Mouse (Mus musculus): ENCODE results near the gene Fpr2. TPM values are rescaled to one million over a fixed set of nuclear protein-coding genes. Genes with fewer than 3 reads are reported as not detected.
"Not testable (repeated sequence)": the region's sequence is repeated elsewhere in the genome, so short reads cannot be mapped to it uniquely, and the experiment has no call there.

Fpr2 gene
- polyA plus RNA-seq, 1 experiment from 2014 or later = 0.37 TPM

GRCm38 (mm10) chr17:17912618-17913017 lies 25.0 kb downstream of the Fpr2 start:
- H3K9me3 ChIP-seq (ENCODE audit: control insufficient read depth, low read length); H3K4me1 ChIP-seq (replicated peaks; ENCODE audit: control insufficient read depth, insufficient read depth, low read length); H3K4me2 ChIP-seq (replicated peaks); H3K36me3 ChIP-seq (replicated peaks; ENCODE audit: control insufficient read depth, insufficient read depth); ATAC-seq (ENCODE audit: low FRiP score); H3K4me3 ChIP-seq (replicated peaks; ENCODE audit: low read length); H3K9ac ChIP-seq; DNase-seq (ENCODE audit: low spot score); H3K27ac ChIP-seq; H3K27me3 ChIP-seq (ENCODE audit: control insufficient read depth, insufficient read depth, low read length): not testable (repeated sequence)
- 86% methylated on average over 8 of the region's 8 CpGs for WGBS

GRCm38 (mm10) chr17:17917376-17917775 lies 29.8 kb downstream of the Fpr2 start:
- no peaks in the 10 kb centered on the region for H3K27me3 ChIP-seq (ENCODE audit: control insufficient read depth, insufficient read depth, low read length)
- H3K9ac ChIP-seq = no peak overlapping the region
- H3K4me1 ChIP-seq (replicated peaks; ENCODE audit: control insufficient read depth, insufficient read depth, low read length) = no peaks in the 10 kb centered on the region
- no peak overlapping the region for H3K27ac ChIP-seq
- DNase-seq (ENCODE audit: low spot score) (no peak), ATAC-seq (ENCODE audit: low FRiP score) (no peak)
- H3K36me3 ChIP-seq (replicated peaks; ENCODE audit: control insufficient read depth, insufficient read depth) = no peaks in the 10 kb centered on the region
- H3K4me2 ChIP-seq (replicated peaks) = no peak overlapping the region
- 87% methylated on average over 1 of the region's 1 CpGs for WGBS
- H3K9me3 ChIP-seq (ENCODE audit: control insufficient read depth, low read length) = no peaks in the 10 kb centered on the region
- no peak overlapping the region for H3K4me3 ChIP-seq (replicated peaks; ENCODE audit: low read length)

DNA sequence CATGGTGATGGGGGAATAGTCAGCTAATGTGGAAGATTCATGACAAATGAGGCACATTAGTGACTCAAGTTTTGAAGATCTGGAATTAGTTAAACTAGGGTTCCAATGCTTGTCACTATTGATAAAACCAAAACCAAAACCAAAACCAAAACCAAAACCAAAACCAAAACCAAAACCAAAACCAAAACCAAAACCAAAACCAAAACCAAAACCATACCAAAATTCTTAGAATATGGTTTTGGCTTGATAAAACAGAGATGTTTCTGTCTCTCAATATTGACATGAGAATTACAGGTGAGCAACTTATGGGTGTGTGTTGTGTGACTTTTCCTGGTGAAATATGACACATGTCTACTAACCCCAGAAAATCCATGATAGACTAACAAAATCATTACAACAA lies 30.2 kb downstream of the Fpr2 start:
- Histone ChIP-seq H3K36me3 (replicated peaks; ENCODE audit: control insufficient read depth, insufficient read depth) (no peaks in the 10 kb centered on the region), H3K4me1 (replicated peaks; ENCODE audit: control insufficient read depth, insufficient read depth, low read length) (no peaks in the 10 kb centered on the region), H3K4me3 (replicated peaks; ENCODE audit: low read length) (no peak overlapping the region), H3K9ac (no peak overlapping the region), H3K9me3 (ENCODE audit: control insufficient read depth, low read length) (no peaks in the 10 kb centered on the region), H3K27ac (no peak overlapping the region), H3K4me2 (replicated peaks) (no peak overlapping the region), H3K27me3 (ENCODE audit: control insufficient read depth, insufficient read depth, low read length) (no peaks in the 10 kb centered on the region)
- ATAC-seq (ENCODE audit: low FRiP score) = no peak
- DNase-seq (ENCODE audit: low spot score) = no peak

Other genes starting within 250 kb of the Fpr2 start
- gene Vmn2r90, start 184.1 kb upstream of the Fpr2 start, polyA plus RNA-seq (2014; fragmentation: Nextera tagmentation; extraction: Ambion mirVana) = not detected in 2 replicates
- 13.0 and 18.7 TPM in 2 replicates for gene Spaca6, start 60.7 kb upstream of the Fpr2 start, polyA plus RNA-seq (2014; fragmentation: Nextera tagmentation; extraction: Ambion mirVana)
- gene Has1, start 32.6 kb upstream of the Fpr2 start, polyA plus RNA-seq (2014; fragmentation: Nextera tagmentation; extraction: Ambion mirVana) = 0.95 and 1.8 TPM in 2 replicates
- gene Fpr1, start 3.9 kb upstream of the Fpr2 start, polyA plus RNA-seq (2014; fragmentation: Nextera tagmentation; extraction: Ambion mirVana) = not detected in 2 replicates
- not detected in 2 replicates for gene Fpr3, start within 50 bp of the Fpr2 start, polyA plus RNA-seq (2014; fragmentation: Nextera tagmentation; extraction: Ambion mirVana)
- not detected in 2 replicates for gene Fpr-rs4, start 133.9 kb downstream of the Fpr2 start, polyA plus RNA-seq (2014; fragmentation: Nextera tagmentation; extraction: Ambion mirVana)
- not detected in 2 replicates for gene Vmn2r124, start 161.6 kb downstream of the Fpr2 start, polyA plus RNA-seq (2014; fragmentation: Nextera tagmentation; extraction: Ambion mirVana)
- not detected in 2 replicates for gene Vmn2r91, start 197.2 kb downstream of the Fpr2 start, polyA plus RNA-seq (2014; fragmentation: Nextera tagmentation; extraction: Ambion mirVana)